Mouse (Mus musculus) bone marrow, adult 2 months (tissue): ENCODE data around the gene En2.

Source experiments
- CTCF ChIP-seq: fragments of 200-500 bp; IDR thresholded peaks from 2 replicates; pipeline ENCODE4 v1.5.1; 2011; ENCODE audit warnings: low read length, control low read depth; ENCODE audit not compliant: control insufficient read depth, insufficient read depth
- POLR2A ChIP-seq: fragments of 200-500 bp; IDR thresholded peaks from 2 replicates; pipeline ENCODE4 v1.6.1; 2011; ENCODE audit warnings: low read depth, mild to moderate bottlenecking, control low read depth, low read length, borderline replicate concordance; ENCODE audit not compliant: control insufficient read depth

- TF ChIP-seq POLR2A (no peak), CTCF (no peak)
Observed at GRCm38 (mm10) chr5:28119576-28119975, 45.9 kb upstream of the En2 start.
